Mouse (Mus musculus): ENCODE measurements around the gene Cdcp2.

Cdcp2 gene

DNA sequence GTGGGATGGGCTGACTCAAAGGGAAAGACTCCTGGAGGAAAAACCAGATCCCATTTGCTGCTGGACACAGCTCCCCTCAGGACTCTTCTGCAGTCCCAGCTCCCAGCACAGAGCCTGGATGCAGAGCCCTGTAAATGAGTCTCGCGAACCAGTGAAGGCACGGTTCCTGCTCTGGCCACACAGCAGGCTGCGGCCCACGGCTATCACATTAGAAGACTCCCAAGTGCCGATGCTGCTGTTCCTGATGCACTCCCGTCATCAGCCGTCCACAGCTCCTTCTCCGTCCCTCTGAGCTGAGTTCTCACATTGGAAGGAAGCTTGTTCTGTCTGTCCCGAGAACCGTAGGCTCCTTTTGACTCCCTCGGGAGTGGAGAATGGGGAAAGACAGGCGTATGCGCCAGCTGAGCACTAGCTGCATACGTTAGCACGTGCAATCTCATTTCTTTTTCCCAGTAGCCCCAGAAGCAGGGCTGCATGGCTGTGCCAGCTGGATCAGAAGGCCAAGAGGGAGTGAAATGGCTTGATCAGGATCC is at the start of gene Cdcp2:
Gene Cdcp2 (plus strand): TSS at position 51 of the 533 bp plus-strand sequence.
- no peak for DNase-seq (ENCODE audit: low spot score in 2 of 2)

DNA sequence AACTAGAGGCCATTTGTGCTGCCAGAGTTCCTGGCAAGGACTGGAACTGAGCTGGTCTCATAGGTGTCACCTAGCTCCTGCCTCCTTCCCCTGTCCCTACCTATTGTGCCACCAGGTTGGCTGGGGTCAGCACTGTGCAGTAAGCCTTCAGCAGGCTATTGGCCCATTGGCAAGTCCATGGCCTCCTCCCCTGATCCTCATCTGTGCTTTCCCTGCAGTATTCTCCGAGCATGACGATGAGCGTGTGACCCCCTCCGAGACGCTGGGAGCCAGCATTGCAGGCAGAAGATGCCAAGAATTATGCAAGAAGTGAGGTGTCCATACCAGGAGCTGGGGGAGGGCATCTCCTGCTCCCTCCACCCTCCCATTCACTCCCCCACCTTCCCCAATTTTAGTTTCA is 48.9 kb upstream of the Cdcp2 start:
- no peak for DNase-seq (ENCODE audit: low spot score in 2 of 2)

DNA sequence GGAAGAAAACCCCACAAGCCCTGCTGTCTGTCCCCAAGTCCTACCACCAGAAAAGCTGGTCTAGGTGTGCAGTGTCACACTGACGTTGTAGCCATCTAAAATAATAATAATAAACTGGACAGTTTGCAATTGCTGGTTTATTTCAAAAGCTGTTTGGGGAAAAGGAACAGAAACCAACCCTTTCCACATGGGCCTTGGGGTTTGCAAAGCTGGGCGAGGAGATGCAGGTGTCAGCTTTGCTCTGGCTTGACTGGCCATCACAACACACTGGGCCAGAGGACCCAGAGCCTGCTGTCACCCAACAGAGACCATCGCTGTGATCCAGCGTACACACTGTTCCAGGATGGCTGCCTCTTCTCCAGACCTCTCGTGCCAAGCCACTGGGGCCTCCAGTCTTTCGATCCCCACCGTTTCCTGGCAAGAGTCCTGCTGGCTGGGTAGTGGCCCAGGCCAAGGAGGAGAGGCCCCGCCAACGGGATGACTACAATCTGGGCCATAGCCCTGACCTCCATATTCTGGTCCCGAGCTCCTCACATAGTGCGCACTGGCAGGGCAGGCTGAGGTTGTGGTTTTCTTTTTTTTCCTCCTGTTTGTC is 48.0 kb upstream of the Cdcp2 start:
- peak in 1 of 2 experiments; percentile 24 for DNase-seq (ENCODE audit: low spot score in 2 of 2)

DNA sequence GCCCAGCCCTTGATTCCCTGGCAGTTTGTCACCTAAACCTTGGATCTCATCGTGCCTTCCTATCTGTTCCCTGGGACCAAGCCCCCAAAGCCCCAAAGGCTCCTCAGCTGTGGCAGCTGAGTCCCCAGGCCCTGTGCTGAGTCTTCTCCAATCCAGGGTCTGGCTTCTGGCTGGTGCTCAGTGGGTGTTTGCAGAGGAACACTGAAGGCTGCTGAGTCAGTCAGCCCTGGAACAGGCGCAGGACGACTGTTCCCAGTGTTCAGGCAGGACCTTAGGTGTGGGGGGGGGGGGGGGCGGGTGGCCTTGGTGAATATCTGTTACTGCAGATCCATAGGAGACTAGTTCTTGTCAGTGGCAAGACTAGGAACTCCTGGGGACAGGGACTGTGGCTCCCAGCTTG is 44.8 kb upstream of the Cdcp2 start:
- DNase-seq (ENCODE audit: low spot score in 2 of 2): no peak

DNA sequence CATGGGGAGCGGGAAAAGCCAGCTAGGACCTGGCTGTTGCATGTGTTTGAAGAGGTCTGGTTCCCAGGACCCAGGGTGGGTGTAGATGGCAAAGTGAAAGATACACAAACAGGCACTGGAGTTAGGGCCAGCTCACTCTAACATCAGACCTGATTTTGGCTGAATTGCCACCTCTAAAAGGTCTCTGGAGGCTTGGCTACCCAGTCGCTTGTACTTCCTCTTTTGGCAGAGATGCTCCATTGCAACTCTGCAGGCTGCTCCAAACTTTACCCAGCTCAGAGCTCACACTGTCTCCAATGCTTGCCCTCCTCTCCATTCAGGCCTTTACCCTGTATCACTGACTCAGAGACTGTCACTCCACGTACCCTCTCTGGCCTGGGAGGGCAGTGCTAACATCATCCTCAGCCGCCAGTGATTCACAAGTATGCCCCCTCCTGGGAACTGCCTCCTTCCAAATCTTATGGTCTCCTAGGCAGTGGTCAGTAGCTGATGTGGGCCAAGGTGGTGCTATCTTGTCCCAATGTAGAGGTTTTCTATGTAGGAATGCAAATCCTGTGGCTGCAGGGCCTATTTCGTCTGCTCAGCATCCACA is 43.6 kb upstream of the Cdcp2 start:
- no peak for DNase-seq (ENCODE audit: low spot score in 2 of 2)

DNA sequence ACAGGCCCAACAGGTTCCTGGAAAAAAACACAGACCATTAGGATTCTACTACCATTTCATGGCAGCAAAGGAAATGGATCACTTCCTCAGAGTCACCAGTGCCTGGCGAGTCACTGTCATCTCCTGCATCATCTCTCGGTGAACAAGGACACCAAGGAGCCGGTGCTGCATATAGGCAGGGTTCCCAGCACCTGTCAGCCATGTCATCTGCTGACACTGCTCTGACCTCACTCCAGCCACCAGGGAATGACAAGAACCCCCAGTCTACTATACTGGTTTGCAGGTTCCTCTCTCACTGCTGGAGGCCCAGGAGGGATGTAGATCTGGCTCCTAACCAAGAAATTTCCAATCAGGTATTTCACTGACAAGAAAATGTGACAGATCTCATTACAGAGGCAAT is 40.6 kb upstream of the Cdcp2 start:
- no peak for DNase-seq (ENCODE audit: low spot score in 2 of 2)

DNA sequence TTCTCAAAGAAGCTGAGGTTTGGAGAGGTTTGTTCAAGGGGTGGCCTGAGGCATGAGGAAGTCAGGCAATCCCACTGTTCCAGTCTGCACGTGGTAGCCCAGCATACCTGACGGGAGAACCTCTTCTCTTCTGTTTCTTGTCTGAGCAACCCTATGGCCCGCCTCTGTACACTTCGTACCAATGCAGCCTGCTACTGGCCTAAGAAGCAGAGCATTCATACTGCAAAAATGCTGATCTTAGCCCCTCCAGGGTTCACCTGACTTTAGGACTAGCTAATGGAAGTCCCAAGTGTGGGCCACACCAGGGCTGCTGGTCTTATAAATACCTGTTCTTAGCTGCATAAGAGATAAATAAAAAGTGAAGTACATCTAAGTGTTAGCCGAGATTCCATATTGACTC is 38.3 kb upstream of the Cdcp2 start:
- no peak for DNase-seq (ENCODE audit: low spot score in 2 of 2)

DNA sequence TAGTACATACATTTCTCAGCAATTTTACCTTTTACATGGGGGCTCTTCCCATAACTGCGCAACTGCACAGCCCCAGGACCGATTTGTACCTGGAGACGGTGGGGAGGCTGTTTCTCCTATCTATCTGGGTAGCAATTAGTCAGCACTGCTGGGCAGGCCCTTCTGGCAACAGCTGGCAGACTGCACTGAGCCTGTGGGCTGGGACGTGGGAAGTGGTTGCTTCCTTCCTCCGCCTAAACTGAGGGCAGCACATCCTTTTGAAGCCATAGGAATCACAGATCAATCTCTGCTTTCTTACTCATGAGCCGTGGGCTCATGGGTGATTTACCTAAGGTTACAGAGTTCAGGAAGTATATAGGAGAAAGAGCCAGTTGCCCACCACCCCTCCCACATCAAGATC is 37.9 kb upstream of the Cdcp2 start:
- DNase-seq (ENCODE audit: low spot score in 2 of 2): no peak

DNA sequence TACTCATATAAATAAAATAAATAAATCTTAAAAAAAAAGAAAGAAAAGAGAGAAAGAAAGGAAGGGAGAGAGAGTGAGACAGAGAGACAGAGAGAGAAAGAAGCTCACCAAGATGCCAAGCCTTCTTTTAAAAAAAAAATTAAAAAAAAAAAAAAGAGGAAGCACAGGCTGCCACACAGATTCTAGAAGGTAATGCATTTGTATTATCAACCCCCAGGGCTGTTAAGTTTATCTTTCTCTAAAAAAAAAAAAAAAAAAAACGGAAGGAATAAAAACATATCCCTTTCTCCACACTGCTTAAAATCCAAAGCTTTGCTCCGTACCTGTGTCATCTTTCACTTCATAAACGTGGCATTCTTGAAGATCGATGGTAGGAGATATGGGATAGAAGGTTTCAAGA is 35.1 kb upstream of the Cdcp2 start:
- no peak for DNase-seq (ENCODE audit: low spot score in 2 of 2)

DNA sequence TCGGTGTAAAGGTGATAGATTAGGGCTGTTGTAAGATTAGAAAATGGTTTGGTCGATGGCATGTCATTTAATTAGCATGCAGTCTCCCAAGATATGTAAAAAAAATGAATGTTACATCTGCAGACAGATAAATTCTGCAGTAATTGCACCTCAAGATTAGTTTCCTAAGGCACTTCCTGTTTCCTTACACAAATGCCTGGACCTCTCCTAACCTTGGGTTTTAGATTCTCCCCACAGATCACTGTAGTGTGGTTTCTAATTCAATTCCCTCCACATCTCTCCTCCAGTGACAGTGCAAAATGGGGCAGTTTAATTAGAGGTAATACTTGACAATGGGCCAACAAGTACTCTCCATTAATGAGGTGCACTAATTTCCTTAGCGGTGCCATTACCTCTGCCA is 33.5 kb upstream of the Cdcp2 start:
- no peak for DNase-seq (ENCODE audit: low spot score in 2 of 2)

DNA sequence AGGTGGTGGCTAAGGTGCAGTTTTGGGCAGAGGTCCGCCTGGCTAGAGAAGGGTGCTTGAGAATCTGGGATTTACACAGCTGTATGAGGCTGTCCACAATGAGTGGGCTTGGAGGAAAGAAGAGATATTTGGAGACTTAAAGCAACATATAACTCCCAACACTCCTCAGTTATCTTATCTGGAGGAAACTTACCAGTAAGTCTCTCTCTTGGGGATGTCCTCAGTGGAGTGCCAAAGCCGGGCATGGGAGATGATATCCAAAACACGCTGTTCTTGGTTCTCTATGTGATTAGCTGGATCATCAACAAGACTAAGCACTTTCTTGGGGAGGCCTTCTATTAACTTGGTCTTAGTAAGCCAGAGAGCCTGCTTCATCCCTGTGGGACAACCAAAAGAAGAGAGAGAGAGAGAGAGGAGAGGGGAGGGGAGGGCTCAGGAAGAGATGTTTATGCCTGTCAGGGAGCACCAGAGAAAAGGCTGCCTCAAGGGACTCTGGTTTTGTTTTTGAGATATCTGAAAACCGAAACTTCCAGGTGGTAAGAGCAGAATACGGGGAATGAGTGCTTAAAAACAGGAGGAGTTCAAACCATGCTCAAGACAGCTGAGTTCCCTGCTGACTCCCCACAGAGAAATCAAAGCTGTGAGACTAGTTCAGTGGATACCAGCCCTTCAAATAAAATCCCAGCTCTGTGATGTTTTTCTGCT is 32.1 kb upstream of the Cdcp2 start:
- no peak for DNase-seq (ENCODE audit: low spot score in 2 of 2)

DNA sequence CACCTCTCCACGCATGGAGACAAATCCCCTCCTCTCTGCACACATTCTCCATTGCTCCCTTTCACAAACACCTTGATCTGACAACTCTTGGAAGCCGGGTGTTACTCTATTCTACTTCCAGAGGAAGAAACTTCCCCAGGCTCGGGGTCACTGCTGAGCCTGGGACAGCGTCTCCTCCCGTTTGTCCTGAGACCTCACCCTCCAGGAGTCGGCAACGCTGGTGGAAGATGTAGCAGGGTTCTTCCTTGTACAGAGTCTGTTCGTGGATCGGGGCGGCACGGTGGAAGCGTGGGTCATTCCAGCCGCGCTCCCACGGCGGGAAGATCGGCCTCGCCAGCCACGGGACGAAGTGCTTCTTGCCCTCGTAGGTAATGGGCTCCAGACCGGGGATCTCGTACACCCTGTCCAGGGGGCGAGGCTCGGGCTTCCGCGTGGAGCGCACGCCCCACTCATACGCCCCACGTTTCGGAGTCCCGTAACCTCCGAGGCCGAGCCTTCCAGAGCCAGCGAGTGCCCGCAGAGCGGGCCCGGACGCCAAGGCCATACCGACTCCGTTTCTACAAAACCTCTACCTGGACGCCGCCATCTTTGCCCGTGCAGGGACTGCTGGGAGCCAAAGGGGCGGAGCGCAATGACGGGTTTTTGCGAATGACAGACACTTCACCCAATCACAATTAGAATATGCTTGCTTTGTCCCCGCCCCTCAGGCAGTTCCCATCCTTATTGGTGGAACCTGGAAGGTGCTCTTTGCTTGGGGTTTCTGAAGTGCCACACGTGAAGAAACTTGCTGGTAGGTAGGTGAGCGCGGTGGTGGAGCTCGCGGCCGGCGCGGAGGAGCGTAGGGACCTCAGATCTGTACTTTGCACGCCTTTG is 30.2 kb upstream of the Cdcp2 start, which contains the start of the genes Mrpl37 and Cyb5rl:
Gene Mrpl37 (minus strand): TSS at position 617 of the 873 bp plus-strand sequence.
Gene Cyb5rl (plus strand): TSS at position 737 of the 873 bp plus-strand sequence.
- DNase-seq (ENCODE audit: low spot score in 2 of 2): peak; percentile 93

DNA sequence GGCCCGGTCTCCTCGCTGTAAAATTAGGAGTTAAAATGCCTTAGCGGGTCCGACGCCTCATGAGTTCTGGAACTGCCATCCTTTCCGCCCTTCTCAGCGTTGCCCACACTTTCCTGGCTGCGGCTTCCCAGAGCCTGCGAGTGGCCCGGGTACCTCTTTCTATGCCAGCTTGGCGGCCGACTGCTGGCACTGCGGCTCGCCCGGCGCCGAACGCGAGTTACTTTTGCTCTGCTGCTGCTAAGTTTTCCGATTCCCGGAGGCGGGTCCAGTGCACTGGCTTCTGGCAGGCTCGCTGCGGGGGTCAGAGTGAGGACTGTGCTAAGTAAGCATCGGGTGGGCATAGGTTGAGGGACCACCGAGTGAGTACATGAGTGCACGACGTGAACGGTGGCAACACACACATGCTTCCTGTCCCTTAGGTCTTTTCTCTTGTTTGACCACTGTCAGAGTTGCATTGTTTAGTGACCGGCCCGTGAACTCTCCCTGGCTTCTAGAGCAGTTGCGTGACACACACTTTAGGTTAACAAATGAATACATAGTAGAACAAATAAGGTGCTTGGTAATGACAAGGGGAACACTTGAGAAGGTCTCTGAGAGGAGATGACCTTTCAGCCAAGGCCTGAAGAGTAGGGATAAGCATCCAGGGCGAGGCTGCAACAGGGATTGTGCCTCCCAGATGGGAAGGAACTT is 29.4 kb upstream of the Cdcp2 start:
- DNase-seq (ENCODE audit: low spot score in 2 of 2): no peak

DNA sequence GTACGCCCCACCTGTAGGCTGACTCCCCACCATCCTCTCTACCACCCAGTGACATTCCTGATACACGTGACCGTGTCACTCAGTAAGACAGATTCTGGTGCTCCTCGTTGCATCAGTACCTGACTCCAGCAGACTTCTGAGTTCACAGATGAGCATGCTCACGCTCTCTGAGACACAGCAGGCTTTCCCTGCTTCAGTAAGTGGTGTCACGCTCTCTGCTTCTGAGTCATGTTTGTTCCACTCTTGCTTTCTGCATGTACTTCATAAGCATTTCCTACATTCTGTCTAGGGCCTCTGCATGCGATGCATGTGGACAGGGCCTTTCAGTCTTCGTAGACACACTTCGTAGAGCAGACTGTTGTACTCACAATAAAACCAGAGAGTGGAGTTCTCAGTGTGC is 24.3 kb upstream of the Cdcp2 start:
- DNase-seq (ENCODE audit: low spot score in 2 of 2): no peak

DNA sequence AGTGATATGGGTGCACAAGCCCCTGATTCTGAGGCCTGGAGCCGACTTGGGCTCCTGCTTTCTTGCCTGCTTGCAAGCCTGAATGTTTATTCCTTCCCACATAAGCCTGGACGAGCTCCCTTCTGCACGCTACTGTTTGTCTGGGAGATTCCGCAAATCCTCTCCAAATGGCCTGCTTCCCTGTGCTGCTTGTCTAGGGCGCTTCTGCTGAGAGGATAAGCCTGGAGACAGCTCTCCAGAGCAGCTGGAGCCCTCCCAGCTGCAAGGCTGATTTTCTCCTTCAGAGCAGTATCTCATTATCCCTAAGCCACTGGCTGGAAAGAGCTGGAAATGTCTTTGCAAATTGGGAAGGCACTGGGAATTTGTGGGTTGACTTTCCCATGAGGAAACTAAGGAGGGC is 21.2 kb upstream of the Cdcp2 start:
- DNase-seq (ENCODE audit: low spot score in 2 of 2): peak in 1 of 2 experiments; percentile 31

DNA sequence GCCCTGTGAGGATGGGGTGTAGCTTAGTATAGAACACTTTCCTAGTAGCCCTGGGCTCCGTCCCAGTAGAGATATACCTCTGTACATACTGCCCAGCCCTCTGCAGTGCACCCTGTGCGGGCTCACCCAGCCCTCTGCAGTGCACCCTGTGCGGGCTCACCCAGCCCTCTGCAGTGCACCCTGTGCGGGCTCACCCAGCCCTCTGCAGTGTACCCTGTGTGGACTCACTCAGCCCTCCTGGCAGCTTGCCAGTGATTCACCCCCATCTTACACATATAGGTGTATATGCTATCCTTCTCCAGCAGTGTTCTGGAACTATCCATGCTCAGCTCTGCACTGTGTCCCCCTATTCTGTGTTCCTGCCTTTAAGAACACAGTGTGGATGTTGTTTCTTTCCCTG is 17.8 kb upstream of the Cdcp2 start:
- DNase-seq (ENCODE audit: low spot score in 2 of 2): no peak

DNA sequence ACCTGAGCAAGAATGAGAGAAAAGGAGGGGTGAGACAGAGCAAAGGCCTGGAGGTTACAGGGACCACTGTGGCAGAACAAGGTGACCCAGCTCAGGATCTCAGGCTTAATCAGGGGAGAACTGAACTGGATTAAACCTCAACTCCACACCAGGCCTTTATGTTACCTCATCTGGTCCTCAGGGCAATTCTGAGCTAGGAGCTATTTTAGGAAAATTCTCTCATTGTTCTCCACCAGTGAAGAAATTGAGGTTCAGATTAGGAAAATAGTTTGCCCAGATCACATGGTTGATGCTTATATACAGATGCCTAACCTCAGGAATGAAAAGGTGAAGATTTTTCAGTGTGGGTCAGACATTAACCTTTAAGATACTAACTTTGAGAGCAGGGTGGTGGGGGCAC is 17.0 kb upstream of the Cdcp2 start:
- no peak for DNase-seq (ENCODE audit: low spot score in 2 of 2)

DNA sequence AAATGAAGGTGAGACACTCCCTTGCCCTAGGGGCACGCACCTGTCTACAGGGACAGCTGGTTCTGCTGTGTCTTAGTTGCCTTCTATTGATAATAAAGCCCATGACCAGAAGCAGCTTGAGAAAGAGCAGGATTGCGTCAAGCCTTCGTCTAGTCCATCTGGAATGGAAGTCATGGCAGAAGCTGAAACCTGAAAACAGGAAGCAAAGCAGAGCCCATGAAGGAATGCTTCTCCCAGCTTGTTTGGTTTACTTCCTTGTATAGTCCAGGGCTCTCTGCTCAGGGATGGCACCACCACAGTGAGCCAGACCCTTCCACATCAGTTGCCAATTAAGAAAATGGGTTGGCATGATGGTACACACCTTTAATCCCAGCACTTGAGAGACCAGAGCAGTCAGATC is 14.5 kb upstream of the Cdcp2 start:
- no peak for DNase-seq (ENCODE audit: low spot score in 2 of 2)

DNA sequence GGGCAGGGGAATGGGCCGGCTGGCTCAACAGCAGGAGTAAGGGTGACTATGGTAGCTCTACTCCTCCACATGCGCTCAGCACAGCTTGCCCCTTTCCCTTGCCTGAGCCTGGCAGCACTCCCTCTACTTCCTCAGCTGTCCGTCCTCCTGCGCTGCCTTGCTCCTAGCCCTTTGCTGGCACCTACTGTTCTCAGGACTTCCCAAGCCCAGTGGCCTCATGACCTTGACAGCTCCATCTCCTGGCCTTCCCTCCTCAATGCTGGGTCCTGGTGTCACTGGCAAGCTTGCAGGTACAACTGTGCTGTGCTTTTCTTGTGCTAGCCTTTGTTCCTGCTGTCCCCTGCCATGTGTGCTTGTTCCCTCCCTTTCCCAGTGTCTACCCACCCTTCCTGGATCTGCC is 13.6 kb upstream of the Cdcp2 start:
- no peak for DNase-seq (ENCODE audit: low spot score in 2 of 2)

DNA sequence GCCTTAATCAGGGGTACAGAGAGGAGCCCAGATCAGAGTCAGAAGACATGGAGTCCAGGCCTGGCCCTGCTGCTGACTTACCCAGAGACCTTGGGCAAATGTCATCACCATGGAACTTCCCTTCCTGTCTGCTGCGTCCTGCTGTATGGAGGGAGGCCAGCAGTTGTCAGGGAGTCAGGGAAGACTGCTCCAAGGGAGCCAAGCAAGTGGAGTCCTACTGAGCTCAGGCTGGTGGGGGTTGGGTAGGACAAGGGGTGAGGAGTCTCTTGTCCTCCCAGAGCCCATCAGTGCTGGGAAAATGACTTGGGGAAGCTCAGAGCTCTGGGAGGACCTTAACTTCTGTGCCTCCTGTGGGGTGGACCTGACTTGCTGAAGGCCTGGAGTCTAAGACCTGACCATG is 12.3 kb upstream of the Cdcp2 start:
- no peak for DNase-seq (ENCODE audit: low spot score in 2 of 2)

DNA sequence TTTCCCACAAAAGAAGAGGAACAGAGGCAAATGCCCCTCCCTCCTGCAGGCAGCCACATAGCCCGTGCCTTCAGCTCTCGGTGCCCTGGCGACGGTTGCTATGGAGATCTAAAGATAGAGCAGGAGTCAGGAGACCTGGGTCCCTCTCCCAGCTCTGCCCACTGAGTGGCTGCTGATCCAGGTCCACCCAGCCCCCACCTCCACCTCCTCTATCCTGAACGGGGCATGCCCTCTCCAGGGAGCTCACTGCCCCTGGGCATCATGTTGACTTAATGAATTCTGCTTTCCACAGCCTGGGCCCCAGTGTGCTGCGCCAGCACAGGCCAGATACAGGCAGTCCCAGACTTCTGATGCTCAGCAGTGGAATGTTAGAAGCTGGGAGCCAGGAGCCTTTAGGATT is 11.8 kb upstream of the Cdcp2 start:
- DNase-seq (ENCODE audit: low spot score in 2 of 2): no peak

All from urinary bladder, postnatal 4 days (tissue).